Mouse (Mus musculus) granulocyte monocyte progenitor cell, adult 5-6 weeks (primary cell): ENCODE measurements at regions not wholly inside any gene's neighbourhood (a gene's known extent, or its start where the extent isn't known, plus 50 kb on each side); places are given as distances from the start of the nearest gene placed in this dataset.

ENCODE experiments used
- ATAC-seq: replicated peaks from 2 replicates; pipeline ENCODE4 v1.8.0; 2016; ENCODE audit warnings: mild to moderate bottlenecking, moderate TSS enrichment, inconsistent platforms; ENCODE audit not compliant: poor library complexity, severe bottlenecking

DNA sequence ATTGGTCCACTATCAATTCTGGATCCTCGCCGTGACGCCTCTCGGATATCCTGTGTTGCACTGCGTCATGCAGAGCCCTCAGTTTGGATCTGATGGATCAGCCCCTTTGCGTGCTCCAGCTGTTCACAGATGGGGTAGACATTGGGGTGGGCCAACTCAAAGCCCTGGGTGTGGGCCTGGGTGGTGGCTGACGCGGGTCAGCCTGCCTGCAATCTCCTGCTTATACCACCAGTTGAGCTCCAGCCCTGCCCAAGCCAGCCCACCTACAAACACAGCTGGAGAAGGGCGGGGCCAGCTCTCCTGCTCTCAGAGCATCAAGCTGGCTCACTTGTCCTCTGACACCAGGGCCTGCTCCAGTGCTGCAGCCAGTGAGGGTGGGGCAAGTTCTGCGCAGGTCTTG lies 73.1 kb downstream of the Rps15a start:
- no peak for ATAC-seq

GRCm38 (mm10) chr7:118039862-118040261 lies 76.1 kb downstream of the Rps15a start:
- no peak for ATAC-seq

GRCm38 (mm10) chr7:118037062-118037461 lies 78.9 kb downstream of the Rps15a start:
- no peak for ATAC-seq

DNA sequence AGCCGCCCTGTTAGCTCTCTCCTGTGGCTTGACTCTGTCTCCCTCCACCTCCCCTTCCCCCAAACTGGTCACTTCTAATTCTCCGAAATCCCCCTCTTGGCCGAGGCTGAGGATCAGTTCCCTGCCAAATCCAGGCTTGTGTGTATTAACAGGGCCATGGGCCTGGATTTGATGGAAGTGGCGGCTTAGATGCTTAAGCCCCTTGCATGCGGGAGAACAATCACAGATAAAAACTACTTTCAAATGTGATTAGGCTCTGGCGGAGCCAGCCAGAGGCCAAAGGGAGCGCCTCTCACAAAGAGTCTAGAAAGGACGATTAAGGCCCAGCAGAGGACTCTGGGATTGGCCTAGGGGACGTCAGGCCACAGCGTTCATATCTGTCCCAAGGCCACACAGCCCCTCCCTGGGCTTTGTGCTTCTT lies 89.9 kb downstream of the Rps15a start:
- no peak for ATAC-seq

GRCm38 (mm10) chr7:118004620-118005019 lies 111.4 kb downstream of the Rps15a start:
- no peak for ATAC-seq

DNA sequence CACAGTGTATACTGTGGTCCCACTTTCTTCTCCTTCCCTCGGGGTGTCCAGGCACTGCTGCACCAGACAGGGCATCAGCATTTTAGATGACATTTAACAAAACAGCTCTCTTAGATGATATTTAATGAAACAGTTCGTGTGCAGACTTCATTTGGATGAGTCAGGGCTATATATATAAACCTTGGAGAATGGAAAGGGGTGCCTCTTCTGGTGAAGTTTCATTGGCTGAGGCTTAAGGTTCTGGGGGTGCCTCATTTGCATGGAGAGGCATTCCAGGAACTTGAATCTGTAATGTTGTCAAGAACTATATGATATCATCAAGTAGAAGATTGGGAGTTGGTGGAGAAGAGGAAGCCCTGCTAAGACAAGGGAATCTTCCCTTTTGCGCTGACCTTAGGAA lies 114.1 kb downstream of the Rps15a start:
- no peak for ATAC-seq

GRCm38 (mm10) chr7:118001121-118001520 lies 114.9 kb downstream of the Rps15a start:
- ATAC-seq, result peak; percentile 37; the same call in 1 of the 2 replicates

DNA sequence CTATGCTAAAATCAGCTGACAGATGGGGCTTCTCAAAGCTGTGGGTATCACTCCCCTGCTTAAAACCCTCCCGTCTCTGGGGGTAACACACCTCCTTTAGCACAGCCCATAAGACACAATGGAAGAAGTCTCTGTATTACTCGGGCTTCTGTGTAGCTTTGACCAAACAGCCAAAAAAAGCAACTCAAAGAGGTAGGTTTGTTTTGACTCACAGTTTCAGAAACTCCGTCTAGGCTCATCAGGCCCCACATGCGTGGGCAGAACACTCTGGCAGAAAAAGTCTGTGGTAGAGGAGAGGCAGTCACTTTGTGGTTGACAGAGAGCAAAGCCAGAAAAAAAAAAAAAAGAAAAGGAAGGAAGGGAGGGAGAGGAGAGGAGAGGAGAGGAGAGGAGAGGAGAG lies 133.8 kb downstream of the Rps15a start:
- no peak for ATAC-seq

DNA sequence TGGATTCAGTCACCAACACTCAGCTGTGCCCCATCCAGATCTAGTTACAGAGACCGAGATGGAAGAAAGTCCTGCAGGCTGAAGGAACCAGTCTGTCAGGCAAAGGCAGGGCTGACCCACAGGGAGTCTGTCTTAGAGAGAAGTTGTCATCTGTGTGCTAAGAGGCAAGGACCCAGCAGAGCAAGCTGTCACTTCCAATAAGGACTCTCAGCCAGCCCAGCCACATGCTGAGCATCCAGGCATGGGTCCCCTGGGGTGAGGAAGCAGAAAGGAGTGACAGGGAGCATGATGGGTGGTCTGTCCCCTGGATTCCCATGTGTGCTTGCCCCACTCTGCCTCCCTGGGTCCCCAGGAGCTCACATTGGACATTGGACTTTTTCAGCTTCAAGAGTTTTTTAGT lies 144.8 kb downstream of the Rps15a start:
- ATAC-seq, result no peak

GRCm38 (mm10) chr7:117943435-117943834 lies 172.6 kb downstream of the Rps15a start:
- ATAC-seq, result no peak

DNA sequence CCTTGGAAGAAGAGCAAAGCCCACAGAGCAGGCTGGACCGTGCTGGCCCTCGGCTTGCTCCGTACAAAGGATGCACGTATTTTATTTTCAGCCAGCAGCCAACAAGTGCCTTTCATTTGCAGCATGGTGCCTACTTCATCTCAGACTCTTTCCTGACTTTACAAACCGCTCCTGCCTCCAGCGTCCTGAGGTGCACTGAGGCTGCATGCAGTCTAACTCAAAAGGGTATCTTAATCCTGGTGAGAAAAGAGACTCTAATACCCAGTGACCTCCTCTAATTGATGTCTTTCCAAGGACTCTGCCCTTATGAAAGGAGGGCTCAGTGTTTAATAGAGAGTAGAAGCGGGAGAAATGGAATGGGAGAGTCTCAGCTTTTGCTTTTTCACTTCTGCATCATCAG lies 176.4 kb downstream of the Rps15a start:
- no peak for ATAC-seq

- no peak for ATAC-seq
Observed at GRCm38 (mm10) chr7:117934908-117935307, 181.1 kb downstream of the Rps15a start.

- no peak for ATAC-seq
Observed at GRCm38 (mm10) chr7:117931234-117931895, 184.6 kb downstream of the Rps15a start.

GRCm38 (mm10) chr7:117930392-117930791 lies 185.6 kb downstream of the Rps15a start:
- ATAC-seq, result no peak

DNA sequence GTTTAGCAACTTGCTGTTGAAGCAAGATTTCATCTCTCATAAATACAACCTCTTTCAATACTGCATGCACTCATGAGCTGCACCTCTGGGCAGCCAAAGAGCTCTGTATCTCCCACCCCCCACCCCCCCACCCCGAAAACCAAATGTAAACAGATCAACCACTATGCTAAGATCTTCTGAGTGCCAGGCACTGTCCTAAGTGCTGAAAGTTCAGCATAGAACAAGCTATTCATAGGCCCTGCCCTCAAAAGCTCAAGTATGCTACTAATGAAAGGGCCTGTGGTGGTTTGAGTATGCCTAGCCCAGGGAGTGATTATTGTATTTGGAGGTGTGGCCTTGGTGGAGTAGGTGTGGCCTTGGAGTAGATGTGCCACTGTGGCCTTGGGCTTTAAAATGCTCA lies 189.6 kb downstream of the Rps15a start:
- ATAC-seq, result no peak

DNA sequence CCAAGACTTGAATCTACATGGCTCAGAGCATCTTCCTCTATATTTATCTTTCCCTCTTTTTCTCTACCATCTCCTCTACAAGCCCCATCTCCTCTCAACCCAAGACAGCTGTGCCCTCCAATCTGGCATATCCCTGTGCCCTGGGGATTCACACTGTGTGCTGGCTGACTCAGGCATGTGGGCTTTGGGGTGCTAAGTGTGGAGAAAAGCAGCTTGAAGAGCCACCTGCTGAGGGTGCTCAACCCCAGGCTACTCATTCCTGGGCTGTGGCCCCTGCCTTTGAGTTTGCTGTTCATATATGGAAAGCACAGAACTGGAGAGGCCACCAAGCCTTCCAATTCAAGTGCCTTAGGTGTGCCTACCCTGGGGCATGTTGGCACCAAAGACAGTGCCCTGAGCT lies 193.7 kb downstream of the Rps15a start:
- ATAC-seq, result no peak

GRCm38 (mm10) chr7:117918206-117918995 lies 197.6 kb downstream of the Rps15a start:
- ATAC-seq, result no peak

DNA sequence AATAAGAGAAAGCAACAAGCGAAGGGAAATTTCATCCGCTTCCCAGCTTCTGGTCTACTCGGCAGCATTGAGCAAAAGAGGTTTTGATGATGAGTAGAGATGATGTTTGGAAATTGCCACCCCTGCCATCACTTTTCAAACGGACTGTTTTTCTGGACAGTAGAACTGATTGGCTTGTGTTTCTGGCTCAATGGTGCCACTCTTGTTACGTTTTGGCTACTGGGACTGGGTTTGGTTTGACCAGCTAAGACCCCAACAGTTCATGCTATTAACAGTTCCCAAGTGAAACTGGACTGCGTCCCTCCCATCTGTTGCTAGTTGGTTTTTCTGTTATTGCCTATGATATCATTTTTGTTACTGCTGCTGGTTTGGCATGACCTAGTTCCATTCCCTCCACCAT lies 199.1 kb downstream of the Rps15a start:
- ATAC-seq, result no peak

DNA sequence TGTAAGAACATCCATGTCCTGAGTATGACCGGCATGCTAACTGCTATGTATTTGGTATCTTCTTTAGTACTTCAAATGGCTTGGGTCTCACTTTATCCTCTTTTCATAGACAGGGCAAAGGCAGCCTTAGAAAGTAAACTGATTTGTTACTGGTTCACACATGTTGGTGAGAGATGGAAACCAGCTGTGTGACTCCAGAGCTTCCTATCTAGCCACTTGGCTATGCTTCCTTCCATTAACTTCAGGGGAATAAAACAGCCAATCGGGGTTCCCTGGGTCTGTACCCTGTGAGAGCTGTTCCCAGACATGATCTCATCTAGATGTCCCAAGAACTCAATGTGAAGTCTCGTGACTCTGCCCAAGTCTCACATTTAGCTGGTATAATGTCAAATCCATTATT lies 203.5 kb downstream of the Rps15a start:
- ATAC-seq, result no peak

GRCm38 (mm10) chr7:117911062-117911461 lies 204.9 kb downstream of the Rps15a start:
- ATAC-seq, result no peak

GRCm38 (mm10) chr7:117896528-117896927 lies 219.5 kb downstream of the Rps15a start:
- no peak for ATAC-seq

DNA sequence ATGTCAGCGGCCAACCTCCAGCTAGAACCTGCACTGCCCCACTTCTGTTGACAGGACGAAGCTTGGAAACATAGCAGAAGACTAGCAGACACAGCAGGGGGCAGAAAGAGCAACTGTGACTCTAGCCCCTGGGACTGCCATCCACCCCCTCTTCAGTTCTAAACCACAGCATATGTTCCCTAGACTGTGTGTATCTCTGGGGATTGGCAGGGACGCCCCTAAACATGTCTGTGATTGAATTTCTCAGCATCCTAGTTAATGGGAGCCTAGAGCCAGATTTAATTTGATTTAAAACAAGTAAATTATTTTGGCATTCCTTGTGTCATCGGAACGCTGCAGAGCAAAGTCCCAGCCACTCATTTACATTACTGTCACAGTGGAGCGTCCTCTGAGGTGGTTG lies 228.7 kb downstream of the Rps15a start:
- ATAC-seq, result no peak
